Mouse (Mus musculus): ENCODE measurements around the gene Cog6.

GRCm38 (mm10) chr3:52948824-52949223 lies 68.2 kb downstream of the Cog6 start:
- no peak for TF ChIP-seq TAL1 (IDR thresholded peaks at IDR 0.05; ENCODE audit: low read length)
- TF ChIP-seq GATA1 (IDR thresholded peaks at IDR 0.05; ENCODE audit: low read length), result no peak

All from erythroblast, embryonic 14.5 days (primary cell).